Mouse (Mus musculus) thymus, postnatal 25 days (tissue): Measurements from ENCODE around the gene Prm3.
A peak's percentile ranks its signal among the peaks of the same experiment; 100 is the strongest.

Experiments
- DNase-seq: peaks from one replicate; pipeline ENCODE4 v3.0.0; 2022

Prm3 gene

DNA sequence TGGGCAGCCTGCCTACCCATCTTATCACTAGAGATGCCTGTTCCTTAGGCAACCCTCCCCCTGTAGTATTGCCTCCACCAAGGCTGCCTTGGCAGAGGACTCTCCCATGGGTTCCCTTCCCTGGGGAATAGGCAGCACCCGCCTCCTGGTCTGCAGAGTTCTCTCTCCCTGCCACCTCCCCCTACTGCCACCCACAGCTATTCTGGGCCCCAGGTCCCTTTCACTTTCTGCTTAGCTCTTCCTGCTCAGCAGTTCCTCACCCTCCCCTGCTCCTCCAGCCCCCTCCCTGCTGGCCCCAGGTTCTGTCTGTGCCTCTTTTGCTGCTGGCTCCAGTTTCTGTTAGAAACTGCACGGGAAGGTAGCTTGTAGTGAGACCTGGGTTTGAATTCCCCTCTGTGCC lies 21.1 kb downstream of the Prm3 start:
- peak; percentile 78 for DNase-seq

DNA sequence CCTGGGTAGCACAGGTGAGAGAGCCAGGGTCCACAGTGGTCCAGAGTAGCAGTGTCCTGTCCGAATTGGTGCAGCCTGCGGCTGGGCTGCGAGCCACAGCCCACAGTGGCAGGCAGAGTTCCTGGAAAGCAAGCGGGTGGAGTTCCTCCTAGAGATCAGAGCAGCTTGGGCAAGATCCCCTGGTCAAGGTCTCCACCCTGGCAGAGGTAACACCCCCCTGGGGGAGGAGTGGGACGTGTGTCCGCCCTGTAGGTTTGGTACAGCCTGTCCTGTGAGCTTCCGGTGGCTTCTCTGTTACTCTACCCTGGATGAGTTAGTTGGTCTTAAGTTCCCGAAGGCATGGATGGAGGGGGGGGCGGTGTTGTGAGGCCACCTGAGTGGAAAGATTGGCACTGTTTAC lies 21.9 kb downstream of the Prm3 start:
- DNase-seq = peak; percentile 36

DNA sequence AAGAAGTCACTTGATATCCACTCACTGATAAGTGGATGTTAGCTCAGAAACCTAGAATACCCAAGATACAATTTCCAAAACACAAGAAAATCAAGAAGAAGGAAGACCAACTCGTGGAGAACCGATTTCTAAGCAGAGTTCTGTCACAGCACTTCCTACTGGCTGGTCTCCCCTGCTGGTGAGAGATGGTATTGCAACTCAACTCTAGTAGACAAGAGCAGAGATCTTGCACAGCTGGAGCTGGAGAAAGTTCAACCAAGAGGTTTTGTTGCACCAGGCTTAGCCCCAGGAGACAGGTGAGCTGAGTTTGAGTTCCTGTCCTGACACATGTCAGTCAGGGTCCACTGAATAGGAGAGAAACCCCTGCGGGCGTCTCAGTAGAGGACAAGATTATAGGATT lies 23.6 kb downstream of the Prm3 start:
- peak; percentile 87 for DNase-seq

DNA sequence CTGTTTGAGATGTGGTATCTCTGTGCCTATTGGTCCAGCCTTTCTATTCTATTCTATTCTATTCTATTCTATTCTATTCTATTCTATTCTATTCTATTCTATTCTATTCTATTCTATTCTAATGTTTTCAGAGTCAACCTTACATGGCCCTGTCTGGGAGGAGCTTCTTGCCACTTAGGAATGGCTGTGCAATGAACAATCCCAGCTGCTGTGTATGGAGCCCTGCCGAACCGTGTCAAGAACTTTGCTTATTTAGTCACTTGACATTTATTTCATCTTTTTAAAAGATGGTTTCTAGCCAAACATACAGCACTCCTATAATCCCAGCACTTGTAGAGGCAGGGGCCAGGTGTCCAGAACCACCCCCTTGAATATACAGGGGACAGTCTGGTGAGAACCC lies 26.4 kb downstream of the Prm3 start:
- DNase-seq = no peak

DNA sequence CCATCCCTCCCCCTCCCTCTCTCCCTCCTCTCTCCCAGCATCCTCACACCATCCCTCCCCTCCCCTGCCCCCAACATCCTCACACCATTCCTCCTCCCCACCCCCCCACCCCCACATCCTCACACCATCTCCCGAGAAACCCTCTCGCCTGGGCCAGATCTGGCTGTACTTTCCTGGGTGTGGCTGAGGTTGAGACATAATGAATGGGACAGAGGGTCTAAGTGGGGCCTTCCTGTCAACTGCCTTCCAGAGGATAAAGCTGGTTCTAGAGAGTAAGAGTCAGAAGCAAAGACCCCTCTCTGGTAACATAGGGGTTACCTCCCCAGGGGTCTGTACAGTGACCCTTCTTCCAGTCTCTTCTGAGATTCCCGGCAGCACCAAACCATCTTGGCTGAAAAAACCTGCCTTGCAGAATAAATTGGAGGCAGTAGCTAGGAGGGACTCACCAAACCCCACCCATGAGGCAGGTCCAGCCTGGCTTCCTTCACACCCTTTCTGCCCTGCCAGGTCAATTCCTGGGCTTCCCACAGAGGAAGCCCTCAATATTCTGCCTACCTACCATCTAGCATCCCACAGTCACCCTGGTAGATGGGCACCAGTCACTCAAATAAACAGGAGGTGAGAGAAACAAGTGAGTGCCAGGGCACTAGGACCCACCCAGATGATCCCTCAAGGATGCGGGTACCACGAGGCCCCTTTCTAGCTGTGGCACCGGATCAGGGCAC lies 27.0 kb downstream of the Prm3 start:
- no peak for DNase-seq

DNA sequence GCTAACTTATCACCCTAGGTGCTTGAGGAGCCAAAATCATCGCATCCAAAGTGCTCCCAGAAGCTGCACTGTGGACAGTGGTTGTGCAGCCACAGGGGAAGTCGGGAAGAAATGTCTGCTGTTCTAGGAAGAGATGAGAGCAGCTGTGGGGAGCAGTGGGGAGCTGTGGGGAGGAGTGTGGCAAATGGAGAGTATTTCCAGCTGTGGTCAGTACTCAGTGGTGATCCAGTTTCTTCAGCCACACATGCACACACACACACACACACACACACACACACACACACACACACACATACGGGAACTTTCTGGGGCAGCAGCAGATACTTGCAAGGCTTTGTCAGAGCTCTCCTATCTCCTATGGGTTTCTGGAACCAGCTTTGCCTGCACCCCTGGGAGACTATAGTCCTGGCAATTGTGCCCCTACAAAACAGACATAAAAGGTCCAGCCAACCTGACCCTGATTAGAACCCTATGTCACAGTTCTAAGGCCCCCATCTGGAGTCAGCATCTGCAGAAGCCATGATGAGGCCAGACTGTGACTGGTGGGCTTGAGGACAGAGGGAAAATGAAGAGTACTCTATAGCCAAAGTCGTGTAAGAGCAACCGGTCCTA lies 28.0 kb downstream of the Prm3 start:
- no peak for DNase-seq

DNA sequence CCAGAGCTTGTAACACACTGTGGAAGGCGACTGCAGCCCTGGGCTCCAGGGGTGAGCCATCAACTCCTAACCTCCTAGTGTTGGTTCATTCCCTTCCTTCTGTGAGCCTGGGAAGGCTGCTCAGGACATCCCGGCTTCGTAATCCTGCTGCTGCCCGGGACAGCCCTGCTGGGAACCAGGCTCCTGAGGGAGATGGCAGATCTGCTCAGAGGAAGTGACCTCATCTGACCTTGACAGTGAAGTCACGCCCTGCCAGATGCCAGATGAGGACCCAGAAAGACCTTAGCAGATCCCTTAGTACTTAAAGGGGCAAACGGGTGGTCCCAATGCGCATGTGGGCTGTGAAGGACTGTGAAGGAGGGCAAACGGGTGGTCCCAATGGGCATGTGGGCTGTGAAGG lies 29.5 kb downstream of the Prm3 start:
- no peak for DNase-seq

DNA sequence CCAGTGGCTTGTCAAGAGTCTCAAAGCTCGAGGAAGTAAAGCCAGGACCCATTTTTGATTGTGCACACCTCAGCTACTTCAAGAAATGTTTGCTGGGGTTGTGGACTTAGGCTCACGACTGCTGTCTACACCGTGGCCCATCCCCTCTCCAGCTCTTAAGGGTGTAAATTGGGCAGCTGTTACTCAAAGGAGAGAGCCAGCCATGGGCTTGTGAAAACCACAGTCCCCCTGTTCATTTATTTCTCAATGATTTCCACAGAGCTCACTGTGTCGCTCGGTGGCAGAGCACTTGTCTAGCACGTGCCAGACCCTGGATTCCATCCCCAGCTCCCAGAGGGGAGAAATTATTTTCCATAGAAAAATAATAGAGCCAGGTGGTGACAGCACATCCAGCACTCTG lies 34.5 kb downstream of the Prm3 start:
- DNase-seq = no peak

DNA sequence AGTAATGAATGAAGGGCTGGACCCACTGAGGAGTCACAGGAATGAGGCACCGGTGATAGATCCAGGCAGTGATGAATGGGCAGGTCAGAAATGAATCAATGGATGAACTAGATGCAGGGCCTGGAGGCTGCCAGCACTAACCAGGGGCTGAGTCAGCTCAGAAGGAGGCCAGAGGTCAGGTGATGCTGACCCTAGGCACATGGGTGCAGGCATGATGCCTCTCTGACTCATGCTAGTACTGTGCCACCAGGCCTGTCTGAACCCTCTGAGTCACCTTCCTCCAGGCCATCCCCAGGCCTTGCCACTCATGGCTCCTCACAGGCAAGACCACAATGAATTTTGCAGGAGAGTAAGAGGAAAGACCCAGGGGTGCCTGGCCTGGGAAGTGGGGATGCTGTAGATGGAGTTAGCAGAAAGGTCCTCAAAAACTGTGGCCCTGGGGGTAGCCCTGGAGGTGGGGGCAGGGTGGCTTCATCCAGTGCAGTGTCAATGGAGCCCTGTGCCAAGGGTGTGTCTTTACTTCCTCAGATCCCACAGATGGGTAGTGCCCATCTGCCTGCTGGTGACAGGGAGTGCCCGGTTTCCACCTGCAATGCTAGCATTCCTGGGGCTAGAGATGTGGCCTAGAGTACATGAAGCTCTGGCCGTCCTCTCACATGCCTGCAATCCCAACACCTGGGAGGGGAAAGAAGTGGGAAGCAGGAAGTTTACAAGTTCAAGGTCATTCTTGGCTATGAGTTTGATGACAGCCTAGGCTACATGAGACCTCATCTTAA lies 36.0 kb downstream of the Prm3 start:
- no peak for DNase-seq

DNA sequence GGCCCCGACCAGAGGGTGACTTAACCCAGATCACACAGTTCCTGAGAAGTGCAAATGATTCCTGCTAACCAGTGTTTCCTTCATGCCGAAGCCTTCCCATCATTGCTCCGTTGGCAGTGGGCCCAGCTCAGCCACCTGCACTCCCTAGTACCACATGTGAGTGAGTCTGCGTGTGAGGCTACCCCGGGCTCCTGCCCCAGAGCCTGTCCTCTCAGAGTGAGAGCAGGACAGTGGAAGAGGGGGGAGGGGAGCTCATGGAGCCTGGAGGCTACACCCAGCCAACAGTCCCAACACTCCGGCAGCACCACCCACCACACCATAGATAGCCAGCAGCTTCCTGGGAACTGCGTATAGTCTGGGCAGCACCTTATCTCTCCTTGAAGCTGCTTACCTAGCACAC lies 40.9 kb downstream of the Prm3 start:
- no peak for DNase-seq

DNA sequence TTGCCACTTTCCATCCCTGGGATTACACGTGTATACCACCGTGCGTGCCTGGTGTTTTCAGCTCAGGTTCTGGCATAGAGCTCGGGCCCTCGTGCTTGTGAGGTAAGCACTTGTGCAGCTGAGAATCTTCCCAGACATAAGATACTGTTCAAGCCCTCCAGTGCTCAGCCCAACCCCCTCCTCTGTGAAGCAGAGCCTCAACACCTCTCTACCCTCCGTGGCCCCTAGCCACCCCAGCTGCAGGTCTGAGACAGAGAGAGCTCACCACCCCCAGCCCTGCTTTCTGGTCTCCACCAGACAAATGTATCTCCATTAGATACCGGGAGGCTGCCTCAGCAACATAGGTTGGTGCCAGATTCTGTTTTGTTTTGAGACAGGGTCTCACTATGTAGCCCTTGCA lies 41.5 kb downstream of the Prm3 start:
- DNase-seq = peak; percentile 58

DNA sequence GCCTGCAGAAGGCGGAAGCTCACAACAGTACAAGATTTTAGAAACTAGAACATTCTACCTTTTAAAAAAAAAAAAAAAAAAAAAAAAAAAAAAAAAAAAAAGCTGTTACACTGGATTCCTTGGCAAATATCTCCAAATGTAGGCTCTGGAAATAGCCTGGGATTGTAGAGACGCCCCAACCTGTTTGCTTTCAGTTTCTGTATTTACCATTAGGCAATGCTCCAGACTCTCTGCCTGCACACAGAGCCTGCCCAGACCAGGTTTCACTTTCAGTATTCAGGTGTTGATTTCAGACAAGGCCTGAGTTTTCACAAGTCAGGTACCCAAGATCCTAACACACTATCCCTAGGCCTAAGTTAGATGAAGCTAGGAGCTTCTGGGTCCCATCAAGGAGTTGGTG lies 49.6 kb downstream of the Prm3 start:
- DNase-seq = peak; percentile 41
